In the genomic region with DNA sequence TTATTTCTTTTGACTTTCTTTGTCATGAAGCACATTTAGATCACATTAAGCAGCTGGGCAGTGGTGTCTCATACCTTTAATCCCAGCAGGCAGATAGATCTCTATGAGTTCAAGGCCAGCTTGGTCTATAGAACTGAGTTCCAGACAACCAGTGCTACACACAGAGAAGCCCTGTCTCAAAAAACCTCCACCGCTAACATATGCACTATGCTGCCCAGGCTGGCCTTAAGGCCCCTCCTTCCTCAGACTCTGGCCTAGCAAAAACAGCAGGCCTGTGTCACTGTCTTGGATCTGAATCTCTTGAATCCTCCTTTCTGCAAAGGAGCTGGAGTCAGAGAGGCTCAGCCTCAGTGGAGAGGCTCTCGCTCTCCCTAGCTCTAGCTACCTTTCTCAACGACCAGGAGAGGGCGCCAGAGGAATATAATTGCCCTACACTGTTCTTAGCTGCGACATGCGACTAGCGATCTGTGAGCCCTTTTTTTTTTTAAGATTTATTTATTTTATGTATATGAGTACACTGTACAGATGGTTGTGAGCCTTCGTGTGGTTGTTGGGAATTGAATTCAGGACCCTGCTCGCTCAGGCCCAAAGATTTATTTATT, we compare ENCODE assay signal across 9 mouse cellular contexts. TPM values are rescaled to one million over a fixed set of nuclear protein-coding genes. Genes with fewer than 3 reads are reported as not detected.
DNase-seq lines count a peak whose midpoint lies in the region; ATAC-seq and TF ChIP-seq lines count a peak whose summit lies in the region.
"Had no signal": no experiment of that assay in that cellular context is flagged by ENCODE, and none has a peak within 500 bp of the region (broad histone marks: within the 10 kb centered on the region; RNA-seq: fewer than 3 reads in every experiment).

No protein-coding gene starts in this region.

- peaks cover 0 to 16% of the 10 kb centered on the region in 2 experiments; a peak in 2 of 4 replicates for H3K4me1 ChIP-seq in MEL (ENCODE audit: control insufficient read depth in 1 of 2, insufficient read depth in 2 of 2, low read length in 2 of 2)
- H3K4me1 ChIP-seq in hindbrain, embryonic 11.5 days (replicated peaks; ENCODE audit: control insufficient read depth, insufficient read depth, low read length): no peaks in the 10 kb centered on the region

- peaks cover 0 to 8% of the 10 kb centered on the region in 2 experiments; a peak in 1 of 4 replicates for H3K36me3 ChIP-seq in MEL (ENCODE audit: control insufficient read depth in 1 of 2, insufficient read depth in 2 of 2, low read length in 2 of 2)
- no peaks in the 10 kb centered on the region for H3K36me3 ChIP-seq in hindbrain, embryonic 11.5 days (ENCODE audit: control insufficient read depth, insufficient read depth, low read length)
- H3K36me3 ChIP-seq: liver, embryonic 15.5 days had no signal

- 8% methylated on average over 9 of the region's 9 CpGs for WGBS in hindbrain, embryonic 11.5 days

- no peaks in the 10 kb centered on the region for H3K27me3 ChIP-seq in MEL (ENCODE audit: control insufficient read depth in 1 of 2, insufficient read depth in 2 of 2, low read length in 2 of 2)
- no peaks in the 10 kb centered on the region; the same call in 1 of the 2 replicates for H3K27me3 ChIP-seq in hindbrain, embryonic 11.5 days (ENCODE audit: control insufficient read depth, insufficient read depth, low read length)
- H3K27me3 ChIP-seq: liver, embryonic 15.5 days had no signal

- H3K9me3 ChIP-seq in MEL (replicated peaks; ENCODE audit: insufficient read depth, low read length): no peaks in the 10 kb centered on the region
- no peaks in the 10 kb centered on the region for H3K9me3 ChIP-seq in hindbrain, embryonic 11.5 days (ENCODE audit: control insufficient read depth, low read length)
- H3K9me3 ChIP-seq: liver, embryonic 15.5 days had no signal

- peak; percentile 91 for ATAC-seq in erythroblast, adult 5-6 weeks (replicated peaks; ENCODE audit: low FRiP score, poor library complexity, severe bottlenecking)
- 0 out of 2 replicates have a peak, but pooled peaks have one; percentile 69 for ATAC-seq in hindbrain, embryonic 11.5 days (ENCODE audit: low FRiP score)

- no peak overlapping the region for H3K9ac ChIP-seq in MEL (ENCODE audit: control insufficient read depth, low read depth, low read length, poor library complexity, severe bottlenecking)
- H3K9ac ChIP-seq in hindbrain, embryonic 11.5 days (ENCODE audit: low read depth, low read length): no peak overlapping the region
- H3K9ac ChIP-seq: liver, embryonic 15.5 days had no signal

- no peak overlapping the region for H3K4me3 ChIP-seq in MEL (ENCODE audit: control insufficient read depth in 1 of 2, insufficient read depth in 1 of 2, low read depth in 2 of 2, low read length in 2 of 2)
- H3K4me3 ChIP-seq in hindbrain, embryonic 11.5 days (ENCODE audit: low read depth, low read length): no peak overlapping the region
- H3K4me3 ChIP-seq: liver, embryonic 15.5 days had no signal

- no peak overlapping the region for H3K4me2 ChIP-seq in hindbrain, embryonic 11.5 days (replicated peaks; ENCODE audit: low read depth, low read length)
- H3K4me2 ChIP-seq: liver, embryonic 15.5 days had no signal

- TF ChIP-seq POLR2A in MEL (IDR thresholded peaks at IDR 0.05; ENCODE audit: control insufficient read depth in 1 of 2, insufficient read depth in 1 of 2, low read depth in 1 of 2, low read length in 2 of 2, poor library complexity in 1 of 2): no peak

- no peak for TF ChIP-seq EP300 in MEL (IDR thresholded peaks at IDR 0.05; ENCODE audit: low read depth in 1 of 2, low read length in 2 of 2)

- no peak overlapping the region for H3K27ac ChIP-seq in MEL (ENCODE audit: control insufficient read depth, low read depth, low read length)
- H3K27ac ChIP-seq in hindbrain, embryonic 11.5 days (ENCODE audit: low read depth, low read length): no peak overlapping the region
- H3K27ac ChIP-seq: liver, embryonic 15.5 days had no signal

- H3K79me2 ChIP-seq in MEL (ENCODE audit: control insufficient read depth, insufficient read depth, low read length, poor library complexity): no peaks in the 10 kb centered on the region

- DNase-seq in MEL (ENCODE audit: low read depth, low spot score): peak; percentile 83
- peak; percentile 94 for DNase-seq in brain, adult 2 months (ENCODE audit: low read depth, low spot score)
- peak; percentile 89 for DNase-seq in hindbrain, embryonic 11.5 days (ENCODE audit: low spot score)
- peak; percentile 89 for DNase-seq in layer of hippocampus, adult 9-11 months
- peak; percentile 92 for DNase-seq in lung, postnatal 14 days
- DNase-seq in retina, postnatal 7 days (ENCODE audit: low read depth, low spot score): peak; percentile 89
- DNase-seq in urinary bladder, postnatal 36 days (ENCODE audit: low spot score in 2 of 2): peak; percentile 77 to 82

- peak; percentile 24 to 56 (median 51); a peak in 5 of 6 replicates for TF ChIP-seq CTCF in MEL (IDR thresholded peaks at IDR 0.05 in 2 of 3, conservative IDR thresholded peaks at IDR 0.05 in 1 of 3; ENCODE audit: control insufficient read depth in 1 of 3, insufficient read depth in 1 of 3, low read depth in 2 of 3, low read length in 3 of 3, poor library complexity in 1 of 3, severe bottlenecking in 1 of 3)

- peak; percentile 53 for TF ChIP-seq RAD21 in MEL (IDR thresholded peaks at IDR 0.05; ENCODE audit: low read depth, low read length)

TF ChIP-seq in MEL, 35 proteins besides CTCF, POLR2A, EP300 and RAD21:
- TF ChIP-seq ZNF384 (IDR thresholded peaks at IDR 0.05; ENCODE audit: low read depth, low read length) (peak; percentile 72), ZC3H11A (IDR thresholded peaks at IDR 0.05; ENCODE audit: low read depth, low read length) (peak; percentile 43), JUND (IDR thresholded peaks at IDR 0.05; ENCODE audit: low read depth, low read length) (no peak), SMC3 (IDR thresholded peaks at IDR 0.05; ENCODE audit: low read depth, low read length) (peak; percentile 53), NELFE (IDR thresholded peaks at IDR 0.05; ENCODE audit: low read depth, low read length) (no peak), MXI1 (IDR thresholded peaks at IDR 0.05; ENCODE audit: low read depth, low read length) (0 out of 2 replicates have a peak, but pooled peaks have one; percentile 6), TBP (IDR thresholded peaks at IDR 0.05; ENCODE audit: low read depth, low read length) (0 out of 2 replicates have a peak, but pooled peaks have one; percentile 0), SIN3A (IDR thresholded peaks at IDR 0.05; ENCODE audit: low read length) (0 out of 2 replicates have a peak, but pooled peaks have one; percentile 29)

RNA-seq across cellular contexts. Expression of gene Spaca4, which starts 13.7 kb away (rescaled TPM):
- not detected in 2 replicates for total RNA-seq in MEL (2012; rRNA removed)
- polyA plus RNA-seq in MEL (2012; ENCODE audit: insufficient read depth in 1 of 2, insufficient read length in 2 of 2, low read depth in 1 of 2, low replicate concordance in 2 of 2, missing spikeins in 1 of 2): under 1 TPM in 1 of 2 experiments, not detected in 1; 0.38 TPM
- not detected in 2 replicates for total RNA-seq in erythroblast, adult 5-6 weeks (2015; ENCODE audit: low replicate concordance)
- not detected in 2 replicates for total RNA-seq in erythroblast, adult 5-6 weeks (2017; ENCODE audit: low replicate concordance)
- not detected in 2 replicates for polyA plus RNA-seq in hindbrain, embryonic 11.5 days (2014; fragmentation: Nextera tagmentation; extraction: Ambion mirVana)
- polyA plus RNA-seq: liver, embryonic 15.5 days had no signal

RNA-seq across cellular contexts. Expression of gene Fam83e, which starts 18.3 kb away (rescaled TPM):
- total RNA-seq in MEL (2012; rRNA removed): 0.95 and 1.0 TPM in 2 replicates
- polyA plus RNA-seq in MEL (2012; ENCODE audit: insufficient read depth in 1 of 2, insufficient read length in 2 of 2, low read depth in 1 of 2, low replicate concordance in 2 of 2, missing spikeins in 1 of 2): under 1 TPM in 1 of 2 experiments, not detected in 1; 0.43 TPM
- total RNA-seq in erythroblast, adult 5-6 weeks (2015; ENCODE audit: low replicate concordance): not detected in 2 replicates
- not detected in 2 replicates for total RNA-seq in erythroblast, adult 5-6 weeks (2017; ENCODE audit: low replicate concordance)
- polyA plus RNA-seq in hindbrain, embryonic 11.5 days (2014; fragmentation: Nextera tagmentation; extraction: Ambion mirVana): 0.80 TPM in 2 replicates

RNA-seq across cellular contexts. Expression of gene Sphk2, which starts 21.5 kb away (rescaled TPM):
- 18.3 and 21.0 TPM in 2 replicates for total RNA-seq in MEL (2012; rRNA removed)
- 10 to 100 TPM in 1 of 2 experiments, not detected in 1; 40.2 TPM for polyA plus RNA-seq in MEL (2012; ENCODE audit: insufficient read depth in 1 of 2, insufficient read length in 2 of 2, low read depth in 1 of 2, low replicate concordance in 2 of 2, missing spikeins in 1 of 2)
- 4.6 and 7.9 TPM in 2 replicates for total RNA-seq in erythroblast, adult 5-6 weeks (2015; ENCODE audit: low replicate concordance)
- 2.1 and 2.6 TPM in 2 replicates for total RNA-seq in erythroblast, adult 5-6 weeks (2017; ENCODE audit: low replicate concordance)
- 13.6 and 17.6 TPM in 2 replicates for polyA plus RNA-seq in hindbrain, embryonic 11.5 days (2014; fragmentation: Nextera tagmentation; extraction: Ambion mirVana)

RNA-seq across cellular contexts. Expression of gene Rpl18, which starts 24.0 kb away (rescaled TPM):
- total RNA-seq in MEL (2012; rRNA removed): 3,210 and 3,724 TPM in 2 replicates
- 1,000 to 10,000 TPM in 1 of 2 experiments, not detected in 1; 3,544 TPM for polyA plus RNA-seq in MEL (2012; ENCODE audit: insufficient read depth in 1 of 2, insufficient read length in 2 of 2, low read depth in 1 of 2, low replicate concordance in 2 of 2, missing spikeins in 1 of 2)
- 423 and 424 TPM in 2 replicates for total RNA-seq in erythroblast, adult 5-6 weeks (2015; ENCODE audit: low replicate concordance)
- total RNA-seq in erythroblast, adult 5-6 weeks (2017; ENCODE audit: low replicate concordance): 286 and 289 TPM in 2 replicates
- 904 and 927 TPM in 2 replicates for polyA plus RNA-seq in hindbrain, embryonic 11.5 days (2014; fragmentation: Nextera tagmentation; extraction: Ambion mirVana)

RNA-seq across cellular contexts. Expression of gene Dbp, which starts 34.4 kb away (rescaled TPM):
- 21.1 and 24.4 TPM in 2 replicates for total RNA-seq in MEL (2012; rRNA removed)
- polyA plus RNA-seq in MEL (2012; ENCODE audit: insufficient read depth in 1 of 2, insufficient read length in 2 of 2, low read depth in 1 of 2, low replicate concordance in 2 of 2, missing spikeins in 1 of 2): 10 to 100 TPM in 1 of 2 experiments, not detected in 1; 22.5 TPM
- total RNA-seq in erythroblast, adult 5-6 weeks (2015; ENCODE audit: low replicate concordance): 1.5 and 1.9 TPM in 2 replicates
- 0.77 and 2.2 TPM in 2 replicates for total RNA-seq in erythroblast, adult 5-6 weeks (2017; ENCODE audit: low replicate concordance)
- polyA plus RNA-seq in hindbrain, embryonic 11.5 days (2014; fragmentation: Nextera tagmentation; extraction: Ambion mirVana): 2.2 and 2.8 TPM in 2 replicates
